Mouse (Mus musculus): Measurements from ENCODE around the gene Atp2c2. TPM values are rescaled to one million over a fixed set of nuclear protein-coding genes. Genes with fewer than 3 reads are reported as not detected.

Gene Atp2c2
- polyA plus RNA-seq, 1 experiment from 2014 or later = 1.3 TPM

- WGBS = 77% methylated on average over 5 of the region's 5 CpGs
- ATAC-seq (replicated peaks; ENCODE audit: low FRiP score, low read depth) = no peak
- H3K4me1 ChIP-seq (replicated peaks; ENCODE audit: insufficient read depth, low read length) = peaks cover 11% of the 10 kb centered on the region; the same call in 1 of the 2 replicates
Measured at GRCm38 (mm10) chr8:119675457-119675856, 24.4 kb upstream of the Atp2c2 start.

GRCm38 (mm10) chr8:119676389-119676788 lies 23.4 kb upstream of the Atp2c2 start:
- no peak overlapping the region for H3K27ac ChIP-seq
- TF ChIP-seq CTCF (IDR thresholded peaks at IDR 0.05; ENCODE audit: low read depth) = peak; percentile 99

More at GRCm38 (mm10) chr8:119675457-119675856, 24.4 kb upstream of the Atp2c2 start:
- Histone ChIP-seq H3K4me2 (ENCODE audit: low read length) (no peak overlapping the region), H3K9ac (ENCODE audit: low read depth, low read length) (no peak overlapping the region), H3K27me3 (ENCODE audit: insufficient read depth, low read length) (no peaks in the 10 kb centered on the region), H3K27ac (no peak overlapping the region), H3K9me3 (replicated peaks; ENCODE audit: low read length) (no peaks in the 10 kb centered on the region), H3K36me3 (ENCODE audit: insufficient read depth, low read length) (no peaks in the 10 kb centered on the region), H3K4me3 (replicated peaks; ENCODE audit: low read depth, low read length) (no peak overlapping the region)
- no peak for DNase-seq (ENCODE audit: low spot score)
- no peak for TF ChIP-seq CTCF (IDR thresholded peaks at IDR 0.05; ENCODE audit: low read depth)

GRCm38 (mm10) chr8:119678138-119678843 lies 21.5 kb upstream of the Atp2c2 start:
- 0 out of 2 replicates have a peak, but pooled peaks cover 4% of the 10 kb centered on the region for H3K4me1 ChIP-seq (replicated peaks; ENCODE audit: insufficient read depth, low read length)
- H3K9ac ChIP-seq (ENCODE audit: low read depth, low read length) = no peak overlapping the region
- no peaks in the 10 kb centered on the region for H3K9me3 ChIP-seq (replicated peaks; ENCODE audit: low read length)
- peak; percentile 74 for TF ChIP-seq CTCF (IDR thresholded peaks at IDR 0.05; ENCODE audit: low read depth)
- 12% methylated on average over 18 of the region's 18 CpGs for WGBS
- H3K4me2 ChIP-seq (ENCODE audit: low read length) = peak overlapping the region; percentile 30; the same call in 1 of the 2 replicates
- H3K4me3 ChIP-seq (replicated peaks; ENCODE audit: low read depth, low read length) = no peak overlapping the region
- ATAC-seq (replicated peaks; ENCODE audit: low FRiP score, low read depth) = peak; percentile 48
- H3K36me3 ChIP-seq (ENCODE audit: insufficient read depth, low read length) = no peaks in the 10 kb centered on the region
- H3K27ac ChIP-seq = no peak overlapping the region
- DNase-seq (ENCODE audit: low spot score) = peak; percentile 71
- H3K27me3 ChIP-seq (ENCODE audit: insufficient read depth, low read length) = no peaks in the 10 kb centered on the region

More at GRCm38 (mm10) chr8:119676389-119676788, 23.4 kb upstream of the Atp2c2 start:
- Histone ChIP-seq H3K9ac (ENCODE audit: low read depth, low read length) (no peak overlapping the region), H3K36me3 (ENCODE audit: insufficient read depth, low read length) (no peaks in the 10 kb centered on the region), H3K27me3 (ENCODE audit: insufficient read depth, low read length) (no peaks in the 10 kb centered on the region), H3K4me3 (replicated peaks; ENCODE audit: low read depth, low read length) (no peak overlapping the region), H3K4me1 (replicated peaks; ENCODE audit: insufficient read depth, low read length) (0 out of 2 replicates have a peak, but pooled peaks cover 4% of the 10 kb centered on the region), H3K9me3 (replicated peaks; ENCODE audit: low read length) (no peaks in the 10 kb centered on the region), H3K4me2 (ENCODE audit: low read length) (no peak overlapping the region)
- DNase-seq (ENCODE audit: low spot score) = peak; percentile 94
- ATAC-seq (replicated peaks; ENCODE audit: low FRiP score, low read depth) = no peak
- WGBS = 20% methylated on average over 8 of the region's 8 CpGs

- no peaks in the 10 kb centered on the region for H3K9me3 ChIP-seq (replicated peaks; ENCODE audit: low read length)
- no peak overlapping the region for H3K9ac ChIP-seq (ENCODE audit: low read depth, low read length)
- H3K4me1 ChIP-seq (replicated peaks; ENCODE audit: insufficient read depth, low read length) = 0 out of 2 replicates have a peak, but pooled peaks cover 4% of the 10 kb centered on the region
- DNase-seq (ENCODE audit: low spot score) (no peak), ATAC-seq (replicated peaks; ENCODE audit: low FRiP score, low read depth) (no peak)
- 60% methylated on average over 14 of the region's 14 CpGs for WGBS
- TF ChIP-seq CTCF (IDR thresholded peaks at IDR 0.05; ENCODE audit: low read depth) = no peak
- H3K4me3 ChIP-seq (replicated peaks; ENCODE audit: low read depth, low read length) = no peak overlapping the region
- no peaks in the 10 kb centered on the region for H3K27me3 ChIP-seq (ENCODE audit: insufficient read depth, low read length)
- no peaks in the 10 kb centered on the region for H3K36me3 ChIP-seq (ENCODE audit: insufficient read depth, low read length)
- H3K27ac ChIP-seq = no peak overlapping the region
- no peak overlapping the region for H3K4me2 ChIP-seq (ENCODE audit: low read length)
Measured at GRCm38 (mm10) chr8:119679184-119679583, 20.6 kb upstream of the Atp2c2 start.

GRCm38 (mm10) chr8:119690602-119691001 lies 9.2 kb upstream of the Atp2c2 start:
- no peak for TF ChIP-seq CTCF (IDR thresholded peaks at IDR 0.05; ENCODE audit: low read depth)
- Histone ChIP-seq H3K36me3 (ENCODE audit: insufficient read depth, low read length) (no peaks in the 10 kb centered on the region), H3K27ac (no peak overlapping the region), H3K9ac (ENCODE audit: low read depth, low read length) (no peak overlapping the region), H3K4me3 (replicated peaks; ENCODE audit: low read depth, low read length) (no peak overlapping the region), H3K9me3 (replicated peaks; ENCODE audit: low read length) (no peaks in the 10 kb centered on the region), H3K4me1 (replicated peaks; ENCODE audit: insufficient read depth, low read length) (no peaks in the 10 kb centered on the region), H3K27me3 (ENCODE audit: insufficient read depth, low read length) (no peaks in the 10 kb centered on the region), H3K4me2 (ENCODE audit: low read length) (no peak overlapping the region)
- ATAC-seq (replicated peaks; ENCODE audit: low FRiP score, low read depth) (no peak), DNase-seq (ENCODE audit: low spot score) (no peak)
- WGBS = 65% methylated on average over 6 of the region's 6 CpGs

- H3K4me2 ChIP-seq (ENCODE audit: low read length) = no peak overlapping the region
- 69% methylated on average over 4 of the region's 4 CpGs for WGBS
- H3K27me3 ChIP-seq (ENCODE audit: insufficient read depth, low read length) = no peaks in the 10 kb centered on the region
- no peak for TF ChIP-seq CTCF (IDR thresholded peaks at IDR 0.05; ENCODE audit: low read depth)
- no peak overlapping the region for H3K27ac ChIP-seq
- H3K9ac ChIP-seq (ENCODE audit: low read depth, low read length) = no peak overlapping the region
- ATAC-seq (replicated peaks; ENCODE audit: low FRiP score, low read depth) (no peak), DNase-seq (ENCODE audit: low spot score) (no peak)
- no peak overlapping the region for H3K4me3 ChIP-seq (replicated peaks; ENCODE audit: low read depth, low read length)
- H3K36me3 ChIP-seq (ENCODE audit: insufficient read depth, low read length) = no peaks in the 10 kb centered on the region
- no peaks in the 10 kb centered on the region for H3K4me1 ChIP-seq (replicated peaks; ENCODE audit: insufficient read depth, low read length)
- H3K9me3 ChIP-seq (replicated peaks; ENCODE audit: low read length) = no peaks in the 10 kb centered on the region
Measured at GRCm38 (mm10) chr8:119691989-119692388, 7.8 kb upstream of the Atp2c2 start.
